Mouse (Mus musculus) neural tube, embryonic 11.5 days (tissue): ENCODE data around the gene Inka1. TPM values are rescaled to one million over a fixed set of nuclear protein-coding genes. Genes with fewer than 3 reads are reported as not detected.

Experiments
- ATAC-seq: fragments of 200-750 bp; cut with Nextera tagmentation; 2 replicates; pipeline ENCODE4 v1.8.0; 2017; ENCODE audit warnings: moderate number of reproducible peaks, mild to moderate bottlenecking, moderate TSS enrichment, moderate library complexity; ENCODE audit not compliant: insufficient read depth, low FRiP score, low TSS enrichment
- DNase-seq: peaks from one replicate; pipeline ENCODE4 v3.0.0-alpha.2; 2015; ENCODE audit warnings: low spot score
- H3K27ac ChIP-seq: fragments of 300-500 bp; sonication (generic); 2 replicates; pipeline ENCODE4 v1.5.1; 2014; ENCODE audit warnings: low read depth, mild to moderate bottlenecking, low read length
- H3K27me3 ChIP-seq: fragments of 300-500 bp; sonication (generic); 2 replicates; pipeline ENCODE4 v1.6.1; 2014; ENCODE audit warnings: mild to moderate bottlenecking, low read length, mixed read lengths; ENCODE audit not compliant: control insufficient read depth, insufficient read depth
- H3K36me3 ChIP-seq: fragments of 300-500 bp; sonication (generic); 2 replicates; pipeline ENCODE4 v1.6.1; 2014; ENCODE audit warnings: mild to moderate bottlenecking, low read length, moderate library complexity, mixed read lengths; ENCODE audit not compliant: control insufficient read depth, insufficient read depth
- H3K4me1 ChIP-seq: fragments of 300-500 bp; sonication (generic); 2 replicates; pipeline ENCODE4 v1.6.1; 2014; ENCODE audit warnings: low read length, mixed read lengths; ENCODE audit not compliant: control insufficient read depth, insufficient read depth
- H3K4me2 ChIP-seq: fragments of 300-500 bp; sonication (generic); 2 replicates; pipeline ENCODE4 v1.6.1; 2014; ENCODE audit warnings: low read depth, mild to moderate bottlenecking, moderate library complexity
- H3K4me3 ChIP-seq: fragments of 300-500 bp; sonication (generic); 2 replicates; pipeline ENCODE4 v1.5.1; 2014; ENCODE audit warnings: low read depth, low read length
- H3K9ac ChIP-seq: fragments of 300-500 bp; sonication (generic); 2 replicates; pipeline ENCODE4 v1.6.1; 2014; ENCODE audit warnings: mild to moderate bottlenecking, low read length
- H3K9me3 ChIP-seq: fragments of 300-500 bp; sonication (generic); 2 replicates; pipeline ENCODE4 v1.6.1; 2016; ENCODE audit warnings: low read length; ENCODE audit not compliant: control insufficient read depth
- WGBS: fragments of 180-500 bp; shearing (Covaris S2); extraction: QIAGEN DNeasy Blood & Tissue Kit; methylation state at CpG from one replicate; pipeline ENCODE4 v1.1.7; 2014; 5-methylcytosine and 5-hydroxymethylcytosine counted together
- polyA plus RNA-seq: library from polyadenylated mRNA; unstranded; fragments of >200 nt; fragmentation: Nextera tagmentation; extraction: Ambion mirVana; gene quantifications from 2 replicates; pipeline ENCODE4 v1.2.1, GENCODE M21; 2014

The Inka1 gene
- polyA plus RNA-seq, 1 experiment from 2014 or later: 62.9 TPM

DNA sequence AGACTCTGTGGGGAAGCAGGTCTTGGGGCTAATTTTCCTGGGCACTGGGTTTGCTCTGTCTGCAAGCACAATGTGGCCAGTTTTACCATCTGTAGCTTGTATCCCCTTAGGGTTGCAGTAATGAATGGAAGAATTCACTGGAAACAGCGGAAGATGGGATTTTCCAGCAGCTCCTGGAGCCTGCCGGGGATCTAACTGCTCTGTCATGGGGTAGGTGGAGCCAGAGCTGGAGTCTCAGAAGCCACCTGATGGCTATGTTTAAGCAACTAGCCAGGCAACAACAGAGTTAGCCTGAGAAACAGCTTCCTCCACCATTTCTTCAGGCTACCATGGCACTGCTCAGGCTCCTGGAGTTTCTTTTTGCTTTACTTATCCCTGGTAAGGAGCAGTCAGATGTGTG lies 6.5 kb upstream of the Inka1 start, which contains the start of gene Cdhr4:
Gene Cdhr4, plus strand, starts transcription at position 301 of the 400 bp plus-strand sequence.
- 57% methylated on average over 2 of the region's 2 CpGs for WGBS
- ATAC-seq (no peak), DNase-seq (no peak)

DNA sequence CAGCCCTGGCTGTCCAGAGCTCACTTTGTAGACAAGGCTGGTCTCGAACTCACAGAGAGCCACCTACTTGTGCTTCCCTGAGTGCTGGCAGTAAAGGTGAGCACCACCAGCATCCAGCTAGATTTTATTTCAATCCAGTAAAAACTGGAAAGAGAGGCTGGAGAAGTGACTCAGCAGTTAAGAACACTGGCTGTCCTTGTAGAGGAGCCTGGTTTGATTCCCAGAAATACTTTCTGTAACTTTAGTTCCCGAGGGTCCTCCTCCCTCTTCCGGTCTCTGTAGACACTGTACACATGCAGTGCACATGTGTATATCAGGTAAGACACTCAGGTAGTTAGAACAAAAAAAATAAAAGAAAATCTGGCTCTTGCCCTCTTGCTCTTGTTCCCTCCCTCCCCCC lies 2.3 kb upstream of the Inka1 start:
- Histone ChIP-seq H3K27ac (no peak overlapping the region), H3K4me1 (peaks cover 8% of the 10 kb centered on the region), H3K4me3 (no peak overlapping the region), H3K9me3 (no peaks in the 10 kb centered on the region), H3K27me3 (peaks cover 6% of the 10 kb centered on the region), H3K4me2 (no peak overlapping the region), H3K9ac (no peak overlapping the region), H3K36me3 (no peaks in the 10 kb centered on the region; the same call in 1 of the 2 replicates)
- DNase-seq (no peak), ATAC-seq (no peak)
- 65% methylated on average over 3 of the region's 3 CpGs for WGBS

More for the DNA sequence above, 6.5 kb upstream of the Inka1 start, which contains the start of gene Cdhr4:
- Histone ChIP-seq H3K4me2 (no peak within 1 kb of the TSS), H3K36me3 (no peaks in the 10 kb centered on the region), H3K4me1 (no peaks in the 10 kb centered on the region), H3K27ac (no peak within 1 kb of the TSS), H3K9ac (no peak within 1 kb of the TSS), H3K27me3 (no peaks in the 10 kb centered on the region), H3K9me3 (no peaks in the 10 kb centered on the region), H3K4me3 (no peak within 1 kb of the TSS)

DNA sequence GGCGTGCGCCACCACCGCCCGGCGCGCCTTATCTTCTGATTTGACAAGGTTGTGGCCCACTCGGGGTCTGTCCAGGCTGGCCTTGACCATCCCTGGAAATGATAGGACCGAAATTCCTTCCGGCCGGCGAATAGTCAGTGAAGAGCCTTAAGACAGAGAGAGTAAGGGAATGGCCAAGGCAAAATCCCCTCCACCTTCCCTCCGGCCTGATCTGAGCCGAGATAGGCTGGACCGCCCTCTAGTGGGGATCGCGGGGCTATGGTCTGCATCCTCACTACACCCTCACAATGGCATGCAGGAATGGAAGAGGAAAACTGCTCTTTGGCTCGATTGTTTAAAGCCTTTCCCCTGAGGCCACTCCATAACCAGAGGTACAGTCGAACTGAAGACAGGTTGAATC lies 697 bp upstream of the Inka1 start:
- 7% methylated on average over 18 of the region's 18 CpGs for WGBS
- Histone ChIP-seq H3K9ac (no peak overlapping the region), H3K9me3 (no peaks in the 10 kb centered on the region), H3K4me1 (peaks cover 13% of the 10 kb centered on the region), H3K27ac (no peak overlapping the region), H3K4me2 (peak overlapping the region; percentile 79), H3K27me3 (peaks cover 6% of the 10 kb centered on the region), H3K36me3 (no peaks in the 10 kb centered on the region; the same call in 1 of the 2 replicates), H3K4me3 (peak overlapping the region; percentile 66; the same call in 1 of the 2 replicates)
- peak; percentile 85 for DNase-seq
- ATAC-seq: peak; percentile 42; the same call in 1 of the 2 replicates

DNA sequence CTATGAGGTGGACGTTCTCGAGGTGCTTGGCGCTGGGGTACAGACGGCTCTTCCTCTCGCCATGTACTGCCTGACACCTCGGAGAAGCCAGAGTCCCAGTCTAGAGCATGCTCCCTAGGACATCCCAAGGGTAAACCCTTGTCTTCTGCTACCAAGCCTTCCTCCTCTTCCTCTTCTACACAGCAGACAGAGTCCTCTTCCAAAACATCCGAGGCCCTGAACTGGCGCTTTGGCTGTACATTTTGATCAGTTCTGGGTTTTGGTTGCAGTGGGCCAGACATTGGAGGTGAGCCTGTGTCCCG lies 974 bp downstream of the Inka1 start:
- Histone ChIP-seq H3K9me3 (no peaks in the 10 kb centered on the region), H3K4me2 (peak overlapping the region; percentile 79), H3K36me3 (no peaks in the 10 kb centered on the region; the same call in 1 of the 2 replicates), H3K27ac (peak overlapping the region; percentile 91; the same call in 1 of the 2 replicates), H3K4me3 (peak overlapping the region; percentile 66), H3K4me1 (peaks cover 13% of the 10 kb centered on the region), H3K9ac (peak overlapping the region; percentile 65), H3K27me3 (peaks cover 6% of the 10 kb centered on the region)
- 64% methylated on average over 9 of the region's 9 CpGs for WGBS
- ATAC-seq (no peak), DNase-seq (no peak)

DNA sequence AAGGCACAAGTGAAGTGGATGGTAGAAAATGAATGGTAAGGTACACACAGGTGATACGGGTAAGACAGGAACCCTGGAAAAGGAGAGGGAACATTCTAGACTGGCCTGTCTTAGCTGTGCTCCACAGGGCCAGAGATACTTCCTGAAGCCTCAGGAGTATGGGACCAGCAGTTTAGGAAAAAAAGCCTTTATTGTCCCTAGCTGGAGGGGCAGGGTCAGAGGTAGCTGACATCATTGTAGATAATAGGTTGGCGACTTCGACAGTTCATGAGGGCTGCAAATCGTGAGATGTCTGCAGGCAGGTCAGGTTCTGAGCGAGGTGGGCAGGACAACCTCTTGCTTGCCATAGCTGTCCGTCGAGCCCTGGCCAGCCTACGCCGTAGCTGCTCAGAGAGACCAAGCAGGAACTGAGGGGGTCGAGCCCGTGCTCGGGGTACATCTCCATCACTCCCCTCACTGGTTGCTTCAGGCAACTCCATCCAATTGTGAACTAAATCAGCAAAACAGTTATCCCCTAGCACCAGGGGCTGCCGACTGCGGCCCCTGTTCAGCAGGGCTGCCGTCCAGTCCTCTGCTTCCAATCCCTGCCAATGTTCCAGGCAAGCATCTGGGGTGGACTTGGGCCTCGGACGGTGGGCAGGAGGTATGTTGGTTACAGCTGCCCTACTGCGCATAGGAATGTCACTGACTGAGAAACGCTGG lies 1.5 kb downstream of the Inka1 start:
- Histone ChIP-seq H3K27ac (peak overlapping the region; percentile 91), H3K4me1 (peaks cover 13% of the 10 kb centered on the region), H3K9ac (peak overlapping the region; percentile 65), H3K4me3 (peak overlapping the region; percentile 66), H3K4me2 (peak overlapping the region; percentile 79), H3K9me3 (no peaks in the 10 kb centered on the region), H3K27me3 (peaks cover 6% of the 10 kb centered on the region), H3K36me3 (no peaks in the 10 kb centered on the region; the same call in 1 of the 2 replicates)
- WGBS: 61% methylated on average over 19 of the region's 19 CpGs
- DNase-seq (no peak), ATAC-seq (no peak)

DNA sequence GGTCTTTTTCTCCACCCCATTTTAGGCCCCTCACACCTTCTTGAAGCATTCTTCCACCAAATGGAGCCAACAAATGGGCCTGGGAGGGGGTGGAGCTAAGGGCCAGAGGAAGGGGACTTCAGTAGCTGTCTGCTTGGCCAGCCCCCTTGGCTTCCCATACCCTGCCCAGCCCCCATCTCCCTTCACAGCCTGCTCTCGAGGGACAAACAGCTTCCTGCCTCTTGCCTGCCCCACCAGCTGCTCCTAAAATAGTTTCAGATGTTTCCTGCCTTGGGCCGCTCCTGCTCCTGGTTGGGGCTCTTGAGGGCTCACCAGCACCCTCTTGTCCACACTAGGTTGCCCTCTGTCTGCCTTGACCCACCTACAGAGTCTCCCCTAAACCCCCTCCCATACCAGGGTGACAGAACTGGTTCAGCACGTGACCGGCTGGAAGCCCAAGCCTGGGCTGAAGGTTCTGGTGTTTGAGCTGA lies 2.2 kb downstream of the Inka1 start:
- H3K4me1 ChIP-seq: peaks cover 13% of the 10 kb centered on the region
- H3K4me3 ChIP-seq: peak overlapping the region; percentile 66
- H3K36me3 ChIP-seq: no peaks in the 10 kb centered on the region; the same call in 1 of the 2 replicates
- no peak for ATAC-seq
- H3K27ac ChIP-seq: peak overlapping the region; percentile 91
- H3K27me3 ChIP-seq: peaks cover 6% of the 10 kb centered on the region
- peak; percentile 72 for DNase-seq
- WGBS: 27% methylated on average over 4 of the region's 4 CpGs
- peak overlapping the region; percentile 79 for H3K4me2 ChIP-seq
- peak overlapping the region; percentile 37; the same call in 1 of the 2 replicates for H3K9ac ChIP-seq
- H3K9me3 ChIP-seq: no peaks in the 10 kb centered on the region

DNA sequence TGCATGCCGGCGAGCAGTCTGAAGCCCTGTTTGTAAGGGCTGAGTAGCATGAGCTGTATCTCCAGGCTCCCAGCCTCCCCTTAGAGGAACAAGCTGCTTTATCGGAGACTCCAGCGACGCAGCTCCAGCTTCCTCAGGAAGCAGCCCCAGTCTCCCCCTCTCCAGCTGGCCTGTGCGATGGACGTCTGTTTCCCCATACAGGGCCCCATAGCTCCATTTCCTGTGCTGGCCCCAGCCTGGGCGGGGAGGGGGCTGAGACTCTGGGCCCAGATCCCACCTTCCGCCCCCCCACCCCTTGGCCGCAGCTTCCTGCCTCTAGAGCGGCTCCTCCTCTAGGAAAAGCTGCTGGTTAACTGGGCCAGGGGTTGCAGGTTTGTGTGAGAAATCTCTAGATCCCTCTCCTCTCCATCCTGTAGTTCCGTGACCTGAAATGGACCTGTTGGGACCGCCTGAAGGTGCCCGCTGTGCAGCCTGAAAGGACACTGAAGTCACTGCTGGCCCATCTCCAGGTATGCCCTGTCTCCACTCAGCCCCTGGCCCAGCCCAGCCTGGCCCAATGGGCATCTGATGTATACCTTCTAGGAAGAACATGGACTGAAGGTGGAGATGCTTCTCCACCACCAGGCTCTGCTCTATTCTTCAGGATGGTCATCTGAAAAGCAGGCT lies 2.9 kb downstream of the Inka1 start, which contains the start of gene Gm20661:
Gene Gm20661, plus strand, starts transcription at position 378 of the 666 bp plus-strand sequence.
- Histone ChIP-seq H3K4me3 (peak within 1 kb of the TSS; percentile 66), H3K4me1 (peaks cover 13% of the 10 kb centered on the region)

DNA sequence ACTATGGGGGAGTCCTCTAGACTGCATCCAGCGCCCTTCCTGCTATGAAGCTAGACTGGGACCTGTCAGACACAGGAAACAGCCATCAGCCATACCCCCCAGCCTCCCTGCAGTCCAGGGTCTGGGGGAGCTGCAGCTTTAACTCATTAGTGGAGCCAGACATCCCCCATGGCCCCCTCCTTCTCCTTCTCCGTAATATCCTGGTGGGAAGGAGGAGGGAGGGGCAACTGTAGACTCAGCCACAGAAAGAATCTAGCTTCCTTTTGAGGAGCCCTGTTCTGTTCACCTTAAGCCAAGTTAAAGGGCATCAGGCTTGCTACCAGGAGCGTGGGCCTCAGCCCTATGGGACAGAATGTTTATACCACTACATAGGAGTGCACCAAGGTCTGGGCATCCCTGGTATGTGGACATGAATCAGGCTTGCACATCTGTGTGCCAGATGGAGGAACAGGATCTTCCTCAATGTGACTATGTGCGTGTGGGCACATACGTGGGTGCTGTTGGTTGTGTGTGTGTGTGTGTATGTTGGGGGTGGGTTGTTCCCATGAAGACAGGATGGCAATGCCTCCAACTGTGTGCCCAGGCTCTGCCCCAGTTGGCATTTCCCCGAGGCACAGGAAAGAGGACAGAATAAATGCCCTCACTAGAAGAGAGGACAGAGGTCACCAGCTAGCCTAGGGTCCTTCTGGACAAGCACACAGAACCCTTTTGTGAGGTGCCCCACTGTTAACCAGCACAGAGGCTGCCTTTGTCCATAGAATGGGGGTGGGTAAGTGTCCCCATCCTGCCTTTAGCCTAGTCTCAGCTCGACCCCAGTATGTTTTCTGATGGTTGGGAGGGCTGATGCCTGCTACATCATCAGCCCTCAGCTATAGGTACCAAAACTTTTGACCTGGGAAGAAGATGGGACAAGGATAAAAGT lies 3.7 kb downstream of the Inka1 start:
- peaks cover 13% of the 10 kb centered on the region for H3K4me1 ChIP-seq
- H3K27ac ChIP-seq: peak overlapping the region; percentile 91
- no peaks in the 10 kb centered on the region; the same call in 1 of the 2 replicates for H3K36me3 ChIP-seq
- DNase-seq: peak; percentile 65
- H3K4me3 ChIP-seq: peak overlapping the region; percentile 24
- ATAC-seq: no peak
- peak overlapping the region; percentile 79 for H3K4me2 ChIP-seq
- peaks cover 6% of the 10 kb centered on the region for H3K27me3 ChIP-seq
- H3K9ac ChIP-seq: peak overlapping the region; percentile 23
- WGBS: 40% methylated on average over 6 of the region's 7 CpGs
- H3K9me3 ChIP-seq: no peaks in the 10 kb centered on the region

More for the DNA sequence above, 2.9 kb downstream of the Inka1 start, which contains the start of gene Gm20661:
- DNase-seq (peak; percentile 78), ATAC-seq (no peak)
- peak within 1 kb of the TSS; percentile 91 for H3K27ac ChIP-seq
- H3K4me2 ChIP-seq: peak within 1 kb of the TSS; percentile 79
- no peaks in the 10 kb centered on the region; the same call in 1 of the 2 replicates for H3K36me3 ChIP-seq
- no peaks in the 10 kb centered on the region for H3K9me3 ChIP-seq
- peak within 1 kb of the TSS; percentile 37 for H3K9ac ChIP-seq
- 39% methylated on average over 14 of the region's 14 CpGs for WGBS
- H3K27me3 ChIP-seq: peaks cover 6% of the 10 kb centered on the region
